Mouse (Mus musculus) CH12.LX (cell line): ENCODE measurements around the gene Wsb2. TPM values are rescaled to one million over a fixed set of nuclear protein-coding genes. Genes with fewer than 3 reads are reported as not detected.

Experiments
- DNase-seq: peaks from one replicate; pipeline ENCODE4 v3.0.0-alpha.2; 2013; ENCODE audit errors: extremely low read depth
- H3K27ac ChIP-seq: 2 replicates; pipeline ENCODE4 v1.5.1; 2012; ENCODE audit warnings: low read depth, mild to moderate bottlenecking, control low read depth, moderate library complexity; ENCODE audit not compliant: insufficient read depth
- H3K27me3 ChIP-seq: replicated peaks from 2 replicates; pipeline ENCODE3; 2012; ENCODE audit warnings: inconsistent platforms
- H3K36me3 ChIP-seq, 2 experiments: replicated peaks in 1 of 2; 2 replicates each; pipeline versions ENCODE3 to v1.6.1; 2012; ENCODE audit warnings: inconsistent platforms in 1 of 2, low read length in 1 of 2, mild to moderate bottlenecking in 1 of 2, mixed read lengths in 1 of 2, moderate library complexity in 1 of 2; ENCODE audit not compliant: control insufficient read depth in 1 of 2, insufficient read depth in 1 of 2
- H3K4me1 ChIP-seq, 2 experiments: 2 replicates each; pipeline ENCODE4 v1.6.1; 2012; ENCODE audit warnings: inconsistent platforms in 1 of 2, moderate library complexity in 1 of 2; ENCODE audit not compliant: insufficient read depth in 2 of 2, control insufficient read depth in 1 of 2
- H3K4me2 ChIP-seq: 2 replicates; pipeline ENCODE4 v1.6.1; 2012; ENCODE audit warnings: low read depth, mild to moderate bottlenecking, control low read depth; ENCODE audit not compliant: poor library complexity, insufficient read depth, severe bottlenecking
- H3K4me3 ChIP-seq, 3 experiments: fragments of 150-350 bp in 1 of 3; sonication (generic) in 1 of 3; replicated peaks in 1 of 3; 2 replicates each; pipeline versions ENCODE3 to v1.5.1; 2011 to 2012; ENCODE audit warnings: low read depth in 2 of 3, low read length in 2 of 3, mild to moderate bottlenecking in 2 of 3, moderate library complexity in 2 of 3, control low read depth in 1 of 3, improper control_type of control experiment in 1 of 3, inconsistent platforms in 1 of 3, mixed read lengths in 1 of 3; ENCODE audit not compliant: poor library complexity in 1 of 3
- H3K79me2 ChIP-seq: replicated peaks from 2 replicates; pipeline ENCODE4 v1.6.1; 2012; ENCODE audit warnings: mild to moderate bottlenecking, moderate library complexity; ENCODE audit not compliant: control insufficient read depth, poor library complexity, insufficient read depth, severe bottlenecking; ENCODE audit errors: extremely low read depth
- H3K9ac ChIP-seq: 2 replicates; pipeline ENCODE4 v1.6.1; 2012; ENCODE audit warnings: low read depth, mild to moderate bottlenecking, control low read depth, moderate library complexity; ENCODE audit not compliant: insufficient read depth
- H3K9me3 ChIP-seq: replicated peaks from 2 replicates; pipeline ENCODE3; 2012; ENCODE audit warnings: low read length, inconsistent platforms, mixed read lengths
- CHD1 ChIP-seq: IDR thresholded peaks from 2 replicates; pipeline ENCODE4 v1.6.1; 2012; ENCODE audit warnings: low read depth, low read length, improper control_type of control experiment, inconsistent platforms
- ELF1 ChIP-seq: IDR thresholded peaks from 2 replicates; pipeline ENCODE4 v1.6.1; 2014; ENCODE audit warnings: low read depth, mild to moderate bottlenecking, inconsistent platforms, low read length, improper control_type of control experiment
- ETS1 ChIP-seq: conservative IDR thresholded peaks from 2 replicates; pipeline ENCODE4 v1.6.1; 2012; ENCODE audit warnings: low read depth, mild to moderate bottlenecking, inconsistent platforms, low read length, improper control_type of control experiment, moderate library complexity
- HCFC1 ChIP-seq: IDR thresholded peaks from 2 replicates; pipeline ENCODE4 v1.6.1; 2012; ENCODE audit warnings: low read depth, mild to moderate bottlenecking, inconsistent platforms, low read length, improper control_type of control experiment
- IRF4 ChIP-seq: IDR thresholded peaks from 2 replicates; pipeline ENCODE4 v1.6.1; 2014; ENCODE audit warnings: low read depth, mild to moderate bottlenecking, inconsistent platforms, low read length, improper control_type of control experiment
- JUN ChIP-seq: IDR thresholded peaks from 2 replicates; pipeline ENCODE4 v1.6.1; 2011; ENCODE audit warnings: low read depth, mild to moderate bottlenecking, low read length, improper control_type of control experiment, moderate library complexity; ENCODE audit not compliant: insufficient read depth
- KAT2A ChIP-seq: IDR thresholded peaks from 2 replicates; pipeline ENCODE4 v1.6.1; 2012; ENCODE audit warnings: low read length, improper control_type of control experiment, inconsistent platforms; ENCODE audit not compliant: insufficient replicate concordance
- MAFK ChIP-seq: IDR thresholded peaks from 2 replicates; pipeline ENCODE4 v1.6.1; 2011; ENCODE audit warnings: low read length, improper control_type of control experiment; ENCODE audit not compliant: insufficient replicate concordance
- MAX ChIP-seq: IDR thresholded peaks from 2 replicates; pipeline ENCODE4 v1.6.1; 2011; ENCODE audit warnings: low read length, improper control_type of control experiment
- MEF2A ChIP-seq: IDR thresholded peaks from 2 replicates; pipeline ENCODE4 v1.6.1; 2014; ENCODE audit warnings: low read depth, mild to moderate bottlenecking, inconsistent platforms, low read length, improper control_type of control experiment, borderline replicate concordance
- MXI1 ChIP-seq: IDR thresholded peaks from 2 replicates; pipeline ENCODE4 v1.6.1; 2011; ENCODE audit warnings: mild to moderate bottlenecking, low read depth, low read length, improper control_type of control experiment
- MYC ChIP-seq: IDR thresholded peaks from 2 replicates; pipeline ENCODE4 v1.6.1; 2011; ENCODE audit warnings: low read depth, mild to moderate bottlenecking, improper control_type of control experiment, low read length
- NELFE ChIP-seq: IDR thresholded peaks from 2 replicates; pipeline ENCODE4 v1.6.1; 2011; ENCODE audit warnings: low read depth, low read length, improper control_type of control experiment
- NRF1 ChIP-seq: IDR thresholded peaks from 2 replicates; pipeline ENCODE4 v1.6.1; 2014; ENCODE audit warnings: low read depth, mild to moderate bottlenecking, inconsistent platforms, low read length, improper control_type of control experiment, moderate library complexity
- POLR2AphosphoS2 ChIP-seq: IDR thresholded peaks from 2 replicates; pipeline ENCODE4 v1.6.1; 2011; ENCODE audit warnings: low read depth, low read length, improper control_type of control experiment
- RCOR1 ChIP-seq: conservative IDR thresholded peaks from 2 replicates; pipeline ENCODE4 v1.6.1; 2012; ENCODE audit warnings: low read depth, mild to moderate bottlenecking, inconsistent platforms, low read length, improper control_type of control experiment
- SMC3 ChIP-seq: IDR thresholded peaks from 2 replicates; pipeline ENCODE4 v1.6.1; 2011; ENCODE audit warnings: low read depth, low read length, improper control_type of control experiment
- TBP ChIP-seq: conservative IDR thresholded peaks from 2 replicates; pipeline ENCODE4 v1.6.1; 2011; ENCODE audit warnings: low read depth, low read length, improper control_type of control experiment
- TCF12 ChIP-seq: IDR thresholded peaks from 2 replicates; pipeline ENCODE4 v1.6.1; 2014; ENCODE audit warnings: low read depth, mild to moderate bottlenecking, inconsistent platforms, low read length, improper control_type of control experiment
- UBTF ChIP-seq: IDR thresholded peaks from 2 replicates; pipeline ENCODE4 v1.6.1; 2012; ENCODE audit warnings: low read depth, mild to moderate bottlenecking, inconsistent platforms, low read length, improper control_type of control experiment, moderate library complexity
- ZMIZ1 ChIP-seq: IDR thresholded peaks from 2 replicates; pipeline ENCODE4 v1.6.1; 2012; ENCODE audit warnings: low read depth, mild to moderate bottlenecking, inconsistent platforms, low read length, improper control_type of control experiment
- dilution Hi-C: fragments of 300-500 bp; cut with MboI; formaldehyde crosslinking; loops from 2 replicates; pipeline ENCODE4 v1.14.3; 2020; ENCODE audit warnings: low sequenced_read_pairs; ENCODE audit not compliant: extremely low pct_unique_long_range_greater_than_20kb, extremely low pct_ligation_motif_present
- in situ Hi-C: fragments of 300-500 bp; cut with MboI; formaldehyde crosslinking; loops from 3 replicates; pipeline ENCODE4 v1.14.3; 2019; ENCODE audit warnings: low sequenced_read_pairs, low pct_ligation_motif_present, low pct_unique_long_range_greater_than_20kb, mixed read lengths
- polyA plus RNA-seq: library from polyadenylated mRNA; unstranded; fragments of >175 nt; gene quantifications from 2 replicates; pipeline ENCODE4 v1.2.1, GENCODE M21; 2012; ENCODE audit warnings: low read depth; ENCODE audit not compliant: insufficient read length
- total RNA-seq, 2 experiments: library from RNA; depleted of rRNA; stranded (reverse); fragments of 300-350 nt in 1 of 2; fragments of >200 nt in 1 of 2; gene quantifications; 2 replicates each; pipeline ENCODE4 v1.2.3; 2012 to 2014

Wsb2 gene
- total and polyA plus RNA-seq, 3 experiments: 36.1 to 44.2 (median 41.7) TPM

DNA sequence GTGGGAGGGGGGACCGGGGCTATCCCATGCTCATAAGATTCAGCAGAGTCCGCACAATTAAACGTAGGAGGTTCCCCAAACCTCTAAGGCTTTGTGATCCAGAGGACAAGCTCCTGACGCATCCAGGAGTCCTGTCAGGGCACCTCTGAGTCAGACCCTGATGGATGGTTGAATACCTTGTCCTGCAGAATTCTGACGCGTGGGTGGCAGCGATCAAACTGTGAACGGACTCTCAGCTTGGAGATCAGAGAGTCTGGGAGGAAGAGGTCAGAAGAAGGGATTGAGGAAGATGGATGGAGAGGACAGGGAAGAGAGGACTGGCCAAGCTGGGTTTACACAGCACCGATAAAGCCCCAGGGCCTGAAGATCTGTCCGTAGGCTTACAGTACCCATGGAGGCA, 43.2 kb upstream of the Wsb2 start:
- Histone ChIP-seq H3K4me2 (no peak overlapping the region), H3K4me1 (peaks cover 7 to 23% of the 10 kb centered on the region in 2 experiments), H3K9me3 (no peaks in the 10 kb centered on the region), H3K4me3 (no peak overlapping the region), H3K79me2 (no peaks in the 10 kb centered on the region), H3K27me3 (peaks cover 8% of the 10 kb centered on the region), H3K27ac (no peak overlapping the region), H3K36me3 (no peaks in the 10 kb centered on the region), H3K9ac (no peak overlapping the region)
- TF ChIP-seq TCF12 (no peak), SMC3 (no peak), MAX (no peak), JUN (no peak), MXI1 (no peak), NRF1 (no peak), HCFC1 (no peak), MYC (no peak), NELFE (no peak), MAFK (no peak), TBP (no peak), POLR2AphosphoS2 (no peak), RCOR1 (no peak), KAT2A (no peak), CHD1 (no peak), IRF4 (no peak), ZMIZ1 (no peak), MEF2A (no peak), ETS1 (no peak)
- no peak for DNase-seq
- dilution Hi-C loops (no loop called here), in situ Hi-C loops (no loop called here)

DNA sequence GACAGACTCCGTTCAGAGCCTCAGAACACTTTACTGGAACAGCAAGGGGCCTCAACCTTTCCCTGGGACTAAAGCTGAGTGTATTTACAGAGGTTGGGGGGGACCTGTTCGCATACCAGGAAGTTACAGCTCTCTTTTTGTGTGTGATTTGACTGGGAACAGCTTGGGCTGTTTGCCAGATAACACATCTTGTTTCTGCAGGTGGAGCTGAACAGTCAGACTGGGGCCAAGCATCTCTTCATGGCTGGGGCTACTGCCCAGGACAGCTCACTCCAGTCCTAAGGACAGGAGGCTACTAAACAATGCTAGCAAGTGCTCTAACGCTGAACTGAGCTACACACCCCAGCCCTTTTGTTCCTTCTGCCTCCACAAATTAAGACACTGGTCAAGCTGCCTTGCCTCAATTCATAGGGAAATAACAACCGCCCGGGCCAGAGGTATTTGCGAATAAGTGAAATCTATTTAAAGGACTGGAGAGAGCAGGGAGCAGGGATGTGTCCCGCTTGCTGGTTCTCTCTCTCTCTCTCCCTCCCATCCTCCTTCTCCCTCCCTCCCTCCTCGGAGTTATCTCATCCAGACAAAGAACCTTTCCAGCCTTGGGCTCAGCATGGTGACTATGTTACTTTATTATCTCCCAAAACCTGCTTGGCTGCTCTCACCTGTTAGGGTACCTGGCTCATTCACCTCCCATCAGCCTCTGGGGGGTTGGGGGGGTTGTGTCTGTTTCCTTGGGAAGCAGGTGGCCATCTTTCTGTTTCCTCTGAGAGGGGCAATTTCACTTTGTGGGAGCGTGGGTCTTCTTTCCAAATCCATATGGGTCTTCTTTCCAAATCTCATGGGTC, 42.3 kb upstream of the Wsb2 start:
- Histone ChIP-seq H3K4me2 (no peak overlapping the region), H3K4me1 (peaks cover 7 to 23% of the 10 kb centered on the region in 2 experiments), H3K27ac (no peak overlapping the region), H3K4me3 (no peak overlapping the region), H3K9ac (no peak overlapping the region), H3K9me3 (no peaks in the 10 kb centered on the region), H3K27me3 (peaks cover 10% of the 10 kb centered on the region), H3K79me2 (no peaks in the 10 kb centered on the region), H3K36me3 (no peaks in the 10 kb centered on the region)
- in situ Hi-C loops: no loop called here
- dilution Hi-C loops: no loop called here
- no peak for DNase-seq
- peak; percentile 27; the same call in 1 of the 2 replicates for TF ChIP-seq ELF1
- TF ChIP-seq RCOR1: no peak
- no peak for TF ChIP-seq UBTF
